In the genomic region with DNA sequence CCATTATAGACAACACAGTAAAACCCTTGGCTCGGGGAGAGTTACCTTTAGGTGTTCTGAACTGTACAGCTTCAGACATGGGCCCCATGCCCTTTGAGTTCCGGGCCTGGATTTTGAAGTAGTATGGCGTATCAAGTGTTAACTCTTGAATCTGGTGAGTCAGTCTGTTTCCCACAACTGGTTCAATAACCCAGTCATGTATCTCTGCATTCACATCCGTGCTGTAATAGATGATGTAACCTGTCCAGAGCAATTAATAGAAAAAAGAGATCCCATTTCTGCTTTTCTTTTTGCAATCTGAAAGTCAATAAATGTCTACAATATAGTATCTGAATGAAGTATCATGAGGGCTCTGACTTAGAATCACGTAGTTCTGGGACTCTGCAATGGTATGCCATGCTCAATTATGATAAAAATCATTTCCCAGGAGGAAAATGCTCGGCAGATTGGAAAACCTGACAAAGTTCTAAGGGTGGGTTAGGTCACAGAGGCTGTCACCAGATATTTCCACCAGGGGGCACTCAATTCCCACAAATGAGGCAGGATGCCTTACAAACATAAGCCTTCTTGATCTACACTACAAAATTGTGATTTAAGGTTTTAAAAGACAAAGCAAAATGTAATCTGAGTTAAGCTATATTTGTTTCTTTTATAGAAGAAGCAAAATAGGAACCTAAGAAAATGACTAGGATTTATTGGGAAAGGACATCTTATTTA, we compare ENCODE assay signal across 1 mouse cellular context.
A peak's percentile ranks its signal among the peaks of the same experiment; 100 is the strongest.
TF ChIP-seq lines count a peak whose summit lies in the region.

No protein-coding gene starts in this region.

TF ChIP-seq in CH12.LX, 34 proteins besides CTCF, POLR2A, EP300 and RAD21 (continued from another document):
- peak; percentile 20; the same call in 1 of the 2 replicates for TF ChIP-seq MEF2A (IDR thresholded peaks at IDR 0.05; ENCODE audit: borderline replicate concordance, low read depth, low read length)
